Mouse (Mus musculus): Measurements from ENCODE around the gene Gnaq.

GRCm38 (mm10) chr19:16319986-16320385 is 187.4 kb downstream of the Gnaq start:
- no peak for TF ChIP-seq POLR2A (IDR thresholded peaks at IDR 0.05; ENCODE audit: borderline replicate concordance, low read depth, low read length)
- no peak for TF ChIP-seq CTCF (IDR thresholded peaks at IDR 0.05; ENCODE audit: low read depth, low read length)

Data from bone marrow macrophage, adult 2 months (primary cell).